Mouse (Mus musculus) intestine, postnatal 0 days (tissue): Measurements from ENCODE around the gene Wdr59. TPM values are rescaled to one million over a fixed set of nuclear protein-coding genes. Genes with fewer than 3 reads are reported as not detected.

Source experiments
- ATAC-seq: fragments of 200-750 bp; cut with Nextera tagmentation; 2 replicates; pipeline ENCODE4 v1.8.0; 2017; ENCODE audit warnings: mild to moderate bottlenecking, moderate TSS enrichment, moderate library complexity
- H3K27ac ChIP-seq: fragments of 300-500 bp; sonication (generic); 2 replicates; pipeline ENCODE4 v1.5.1; 2014; ENCODE audit warnings: mild to moderate bottlenecking, low read depth, low read length, moderate library complexity
- H3K27me3 ChIP-seq: fragments of 300-500 bp; sonication (generic); replicated peaks from 2 replicates; pipeline ENCODE4 v1.6.1; 2014; ENCODE audit warnings: low read length, mixed read lengths; ENCODE audit not compliant: control insufficient read depth, insufficient read depth
- H3K36me3 ChIP-seq: fragments of 300-500 bp; sonication (generic); 2 replicates; pipeline ENCODE4 v1.6.1; 2014; ENCODE audit warnings: mild to moderate bottlenecking, moderate library complexity; ENCODE audit not compliant: control insufficient read depth, insufficient read depth
- H3K4me1 ChIP-seq: fragments of 300-500 bp; sonication (generic); replicated peaks from 2 replicates; pipeline ENCODE4 v1.6.1; 2014; ENCODE audit warnings: antibody characterized with exemption, low read length, mixed read lengths; ENCODE audit not compliant: control insufficient read depth, insufficient read depth
- H3K4me2 ChIP-seq: fragments of 300-500 bp; sonication (generic); replicated peaks from 2 replicates; pipeline ENCODE4 v1.6.1; 2014; ENCODE audit warnings: low read depth, mild to moderate bottlenecking, moderate library complexity
- H3K4me3 ChIP-seq: fragments of 300-500 bp; sonication (generic); 2 replicates; pipeline ENCODE4 v1.5.1; 2014; ENCODE audit warnings: low read depth, low read length
- H3K9ac ChIP-seq: fragments of 300-500 bp; sonication (generic); 2 replicates; pipeline ENCODE4 v1.6.1; 2014; ENCODE audit warnings: mild to moderate bottlenecking, low read depth, low read length
- H3K9me3 ChIP-seq: fragments of 300-500 bp; sonication (generic); 2 replicates; pipeline ENCODE4 v1.6.1; 2016; ENCODE audit warnings: mixed run types; ENCODE audit not compliant: control insufficient read depth
- CTCF ChIP-seq: sonication (generic); IDR thresholded peaks from 2 replicates; pipeline ENCODE4 v1.5.1; 2016; ENCODE audit warnings: low read depth, mild to moderate bottlenecking, control low read depth, antibody characterized with exemption, moderate library complexity
- WGBS: fragments of 180-500 bp; shearing (Covaris S2); extraction: QIAGEN DNeasy Blood & Tissue Kit; methylation state at CpG from one replicate; pipeline ENCODE4 v1.1.7; 2014; 5-methylcytosine and 5-hydroxymethylcytosine counted together
- polyA plus RNA-seq: library from polyadenylated mRNA; unstranded; fragments of >200 nt; fragmentation: Nextera tagmentation; extraction: Ambion mirVana; gene quantifications from 2 replicates; pipeline ENCODE4 v1.2.1, GENCODE M21; 2015

The Wdr59 gene
- polyA plus RNA-seq, 1 experiment from 2014 or later, result 1.3 TPM

DNA sequence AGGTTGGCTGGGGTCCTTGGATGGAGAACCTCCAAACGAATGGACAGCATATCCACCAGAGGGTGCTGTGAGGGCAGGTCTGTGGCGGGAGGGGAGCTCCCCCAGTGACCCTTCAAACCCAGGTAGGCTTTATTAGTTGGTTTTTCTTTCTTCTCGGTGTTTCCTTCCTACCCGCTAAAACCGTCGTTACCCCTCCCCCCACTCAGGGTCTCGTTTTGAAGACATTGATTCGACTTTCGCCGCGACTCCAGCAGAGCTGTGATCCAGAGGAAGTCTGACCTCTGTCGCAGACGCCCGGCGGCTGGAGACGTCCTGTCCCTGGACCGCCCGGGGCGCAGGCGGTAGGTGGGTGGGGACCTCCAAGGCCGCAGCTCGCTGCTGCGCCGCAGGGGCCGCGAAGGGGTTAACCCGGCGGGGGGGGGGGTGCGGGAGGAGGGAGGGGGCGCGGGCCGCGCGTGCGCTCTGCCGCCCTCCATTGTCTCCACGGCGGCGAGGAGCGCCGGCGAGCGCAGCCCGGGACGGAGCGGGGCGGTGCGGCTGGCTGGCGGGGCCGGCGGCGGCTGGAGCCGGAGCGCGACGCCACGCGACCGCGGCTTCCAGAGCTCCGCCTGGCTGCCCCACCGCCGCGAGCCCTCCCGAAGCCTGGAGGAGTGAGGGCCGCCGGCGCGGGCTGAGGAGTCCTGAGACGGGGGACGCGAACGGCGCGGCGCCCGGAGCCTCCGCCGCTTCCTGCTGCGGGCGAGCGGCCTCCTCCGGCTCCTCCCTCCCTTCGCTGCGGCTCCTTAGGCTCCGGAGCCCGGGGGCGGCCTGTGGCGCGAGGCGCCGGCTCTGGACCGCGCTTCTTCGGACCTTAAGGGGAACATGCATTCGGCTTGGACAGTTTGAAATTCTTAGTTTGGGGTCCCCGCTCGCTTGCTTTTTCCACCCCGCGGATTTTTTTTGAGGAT is 14.4 kb upstream of the Wdr59 start, which contains the start of gene Znrf1:
Znrf1 (plus strand) TSS at position 67 of the 947 bp plus-strand sequence.
- ATAC-seq, result peak; percentile 90
- Histone ChIP-seq H3K4me1 (peaks cover 6% of the 10 kb centered on the region; the same call in 1 of the 2 replicates), H3K4me2 (peak within 1 kb of the TSS; percentile 89), H3K9me3 (no peaks in the 10 kb centered on the region), H3K4me3 (peak within 1 kb of the TSS; percentile 79), H3K27me3 (no peaks in the 10 kb centered on the region), H3K27ac (peak within 1 kb of the TSS; percentile 82), H3K36me3 (no peaks in the 10 kb centered on the region), H3K9ac (peak within 1 kb of the TSS; percentile 83)
- peak; percentile 72 for TF ChIP-seq CTCF
- 0% methylated on average over 82 of the region's 100 CpGs for WGBS

DNA sequence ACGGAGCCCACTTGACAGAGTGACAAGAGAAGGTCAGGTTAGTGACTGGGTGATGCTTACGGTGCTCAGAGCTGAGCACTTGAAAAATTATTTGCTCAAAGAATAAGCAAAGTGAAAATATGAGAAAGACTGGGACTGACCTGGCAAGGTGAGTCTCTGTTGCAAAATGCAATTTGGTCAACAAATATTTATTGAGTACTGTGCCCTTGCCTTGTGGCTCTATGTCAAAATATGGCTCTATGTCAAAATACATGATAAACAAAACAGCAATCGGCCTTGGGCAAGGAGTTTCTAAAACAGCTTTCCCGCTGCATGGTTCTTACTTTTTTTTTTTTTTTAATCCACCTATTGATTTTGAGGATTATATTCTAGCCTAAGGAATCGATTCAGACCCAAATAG is 13.6 kb upstream of the Wdr59 start:
- Histone ChIP-seq H3K27ac (no peak overlapping the region), H3K9me3 (no peaks in the 10 kb centered on the region), H3K36me3 (no peaks in the 10 kb centered on the region), H3K4me1 (0 out of 2 replicates have a peak, but pooled peaks cover 6% of the 10 kb centered on the region), H3K27me3 (no peaks in the 10 kb centered on the region), H3K4me3 (peak overlapping the region; percentile 79), H3K9ac (no peak overlapping the region), H3K4me2 (peak overlapping the region; percentile 89; the same call in 1 of the 2 replicates)
- 32% methylated on average over 5 of the region's 5 CpGs for WGBS
- no peak for TF ChIP-seq CTCF
- no peak for ATAC-seq

DNA sequence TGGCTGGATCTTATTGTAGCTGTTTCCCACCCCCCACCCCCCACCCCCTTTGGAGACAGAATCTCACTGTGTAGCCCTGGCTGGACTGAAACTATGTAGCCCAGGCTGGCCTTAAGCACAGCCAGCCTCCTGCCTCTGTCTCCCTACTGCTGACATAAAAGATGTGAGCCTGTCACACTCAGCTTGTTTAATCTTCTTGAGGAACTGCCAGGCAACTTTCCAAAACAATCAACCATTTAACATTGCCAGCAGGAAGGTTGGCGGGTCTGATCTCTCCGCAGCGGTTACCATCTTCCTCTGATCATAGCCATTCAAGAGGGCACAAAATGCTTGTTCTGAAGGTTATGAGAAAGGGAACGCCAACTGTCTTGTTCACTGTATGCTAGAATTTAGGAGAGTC is 11.6 kb upstream of the Wdr59 start:
- ATAC-seq, result no peak
- WGBS, result 83% methylated on average over 4 of the region's 4 CpGs
- TF ChIP-seq CTCF, result no peak
- Histone ChIP-seq H3K4me1 (0 out of 2 replicates have a peak, but pooled peaks cover 3% of the 10 kb centered on the region), H3K27me3 (no peaks in the 10 kb centered on the region), H3K27ac (no peak overlapping the region), H3K4me3 (no peak overlapping the region), H3K9ac (no peak overlapping the region), H3K36me3 (no peaks in the 10 kb centered on the region), H3K4me2 (no peak overlapping the region), H3K9me3 (no peaks in the 10 kb centered on the region)

DNA sequence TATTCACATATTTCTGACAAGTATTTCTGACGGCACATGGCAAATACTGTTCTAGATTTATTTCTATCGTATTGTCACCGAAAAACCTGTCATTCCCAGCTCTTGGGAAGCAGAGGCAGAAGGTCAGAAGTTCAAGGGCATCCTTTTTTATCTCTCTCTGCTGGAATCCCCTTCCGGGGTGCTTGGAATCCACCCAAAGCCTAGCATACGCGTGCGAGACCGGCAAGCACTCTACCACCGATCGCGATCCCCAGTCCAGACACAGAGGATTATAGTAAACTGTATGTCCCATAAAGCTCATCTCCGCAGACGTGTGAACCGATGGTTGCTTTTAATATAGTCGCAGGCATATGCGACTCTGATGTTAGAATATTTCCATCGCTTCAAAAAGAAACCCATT is 9.7 kb upstream of the Wdr59 start:
- no peaks in the 10 kb centered on the region for H3K4me1 ChIP-seq
- no peak overlapping the region for H3K9ac ChIP-seq
- no peaks in the 10 kb centered on the region for H3K36me3 ChIP-seq
- ATAC-seq, result no peak
- H3K27me3 ChIP-seq, result no peaks in the 10 kb centered on the region
- no peak for TF ChIP-seq CTCF
- H3K4me2 ChIP-seq, result no peak overlapping the region
- 80% methylated on average over 17 of the region's 17 CpGs for WGBS
- no peak overlapping the region for H3K27ac ChIP-seq
- no peak overlapping the region for H3K4me3 ChIP-seq
- no peaks in the 10 kb centered on the region for H3K9me3 ChIP-seq

DNA sequence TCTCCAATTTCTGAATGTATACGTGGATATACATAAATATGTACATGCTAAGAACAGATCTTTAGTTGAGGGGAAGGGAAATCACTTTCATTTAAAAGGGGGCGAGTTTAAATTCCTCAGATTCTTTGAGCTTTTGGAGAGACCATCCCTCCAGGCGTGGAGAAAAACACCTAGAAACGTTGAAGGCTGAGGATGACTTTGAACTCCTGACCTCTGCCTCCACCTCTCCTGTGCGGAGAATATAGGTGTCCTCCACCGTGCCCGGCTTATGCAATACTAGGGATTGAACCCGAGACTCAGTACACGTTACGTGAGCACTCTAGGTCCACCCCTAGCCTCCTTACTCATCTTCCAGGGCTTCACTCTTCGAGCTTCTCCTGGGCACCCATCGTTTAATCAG is 9.3 kb upstream of the Wdr59 start:
- Histone ChIP-seq H3K36me3 (no peaks in the 10 kb centered on the region), H3K27me3 (no peaks in the 10 kb centered on the region), H3K9ac (no peak overlapping the region), H3K4me1 (no peaks in the 10 kb centered on the region), H3K27ac (no peak overlapping the region), H3K4me3 (no peak overlapping the region), H3K9me3 (no peaks in the 10 kb centered on the region), H3K4me2 (no peak overlapping the region)
- 68% methylated on average over 12 of the region's 12 CpGs for WGBS
- no peak for TF ChIP-seq CTCF
- ATAC-seq, result no peak

DNA sequence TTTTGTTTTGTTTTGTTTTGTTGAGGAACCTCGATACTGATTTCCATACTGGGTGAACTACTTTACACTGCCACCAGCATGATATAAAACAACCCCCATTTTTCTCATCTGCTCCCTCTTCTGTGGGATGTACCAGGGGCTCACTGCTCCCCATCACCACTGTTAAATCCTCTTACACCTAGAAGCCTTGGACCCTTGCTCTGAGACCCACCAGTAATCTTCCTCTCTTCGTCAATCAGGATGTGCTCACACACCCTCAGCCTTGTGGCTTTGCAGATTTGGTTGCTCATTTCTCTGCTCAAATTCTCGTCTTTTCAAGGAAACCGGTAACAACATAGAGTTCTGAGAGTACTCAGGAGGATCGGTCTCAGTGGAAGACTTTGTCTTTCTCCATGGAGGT is 6.2 kb upstream of the Wdr59 start:
- H3K4me2 ChIP-seq, result no peak overlapping the region
- no peaks in the 10 kb centered on the region for H3K27me3 ChIP-seq
- no peak overlapping the region for H3K4me3 ChIP-seq
- H3K9ac ChIP-seq, result no peak overlapping the region
- no peak for TF ChIP-seq CTCF
- H3K4me1 ChIP-seq, result no peaks in the 10 kb centered on the region
- no peaks in the 10 kb centered on the region for H3K9me3 ChIP-seq
- H3K27ac ChIP-seq, result no peak overlapping the region
- ATAC-seq, result no peak
- no peaks in the 10 kb centered on the region for H3K36me3 ChIP-seq
- 83% methylated on average over 5 of the region's 5 CpGs for WGBS
